Mouse (Mus musculus) left cerebral cortex, postnatal 10 days (tissue): ENCODE measurements around the gene Kcnh5. TPM values are rescaled to one million over a fixed set of nuclear protein-coding genes. Genes with fewer than 3 reads are reported as not detected.
A peak's percentile ranks its signal among the peaks of the same experiment; 100 is the strongest.

Experiments
- DNase-seq, 2 experiments: peaks; one replicate each; pipeline ENCODE4 v3.0.0; 2021 to 2022; ENCODE audit warnings: low spot score in 2 of 2, mixed read lengths in 1 of 2; ENCODE audit errors: extremely low spot score in 1 of 2
- intact Hi-C: fragments of 180-260 bp; cut with DNase I; formaldehyde crosslinking; loops from one replicate; pipeline ENCODE4 v1.15.1; 2025
- total RNA-seq, 2 experiments: library from RNA; stranded (reverse); gene quantifications; 2 replicates each; pipeline ENCODE4 v1.2.3; 2021

The Kcnh5 gene
- total RNA-seq: 10 to 100 TPM; 63.0 to 73.0 TPM

GRCm38 (mm10) chr12:75176691-75177645 is at the start of gene Kcnh5:
Kcnh5 (minus strand) TSS chr12:75177332.
- DNase-seq: peak; percentile 42 to 66
- intact Hi-C loops: loop anchor here (5.0 kb wide), 2 partner anchors 210 to 845 kb away; no protein-coding TSS in a partner anchor

GRCm38 (mm10) chr12:75223966-75224365 is 46.8 kb upstream of the Kcnh5 start:
- intact Hi-C loops: no loop called here
- DNase-seq: peak in 1 of 2 experiments; percentile 18

- no peak for DNase-seq
Measured at GRCm38 (mm10) chr12:75189413-75189812, 12.3 kb upstream of the Kcnh5 start.

DNA sequence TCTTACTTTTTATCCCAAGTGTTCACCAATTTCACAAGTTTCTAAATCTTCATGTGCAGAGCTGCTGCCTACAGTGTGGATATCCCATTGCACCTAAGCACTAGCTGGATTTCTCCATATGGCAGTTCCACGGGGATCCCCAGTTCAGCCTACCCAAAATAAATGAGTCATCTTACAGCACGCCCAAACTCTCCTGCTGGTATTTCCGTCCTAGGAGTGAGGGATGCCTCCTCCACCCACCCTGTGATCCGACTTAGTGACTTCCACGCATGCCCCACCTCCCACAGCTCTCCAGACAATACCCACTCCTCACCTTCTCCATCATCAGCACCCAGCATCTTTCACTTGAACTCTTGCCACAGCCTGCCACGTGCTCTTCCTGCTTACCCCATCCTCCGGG is 5.5 kb upstream of the Kcnh5 start:
- no peak for DNase-seq
- intact Hi-C loops: no loop called here

More at GRCm38 (mm10) chr12:75189413-75189812, 12.3 kb upstream of the Kcnh5 start:
- intact Hi-C loops: no loop called here

DNA sequence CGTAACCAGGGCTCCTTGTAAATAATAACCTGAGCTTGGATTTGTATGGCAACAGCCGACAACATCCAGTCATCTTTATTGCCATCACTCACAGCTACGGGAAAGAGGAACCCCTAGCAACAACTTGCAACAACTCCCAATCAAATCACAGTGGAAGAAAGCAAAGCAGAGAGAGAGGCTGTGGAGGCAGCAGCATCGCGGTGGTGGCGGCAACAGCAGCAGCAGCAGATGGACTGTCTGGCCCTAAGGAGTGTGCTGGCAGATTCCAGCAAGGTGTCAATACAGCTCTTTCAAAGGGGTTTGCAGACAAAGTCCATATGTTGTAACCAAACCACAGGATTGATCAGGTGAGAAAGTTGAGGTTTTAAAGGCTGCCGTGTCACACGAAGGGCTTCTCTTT is 2.4 kb upstream of the Kcnh5 start:
- peak in 1 of 2 experiments; percentile 29 for DNase-seq
- intact Hi-C loops: loop anchor here (5.0 kb wide), 2 partner anchors 208 to 847 kb away; no protein-coding TSS in a partner anchor

DNA sequence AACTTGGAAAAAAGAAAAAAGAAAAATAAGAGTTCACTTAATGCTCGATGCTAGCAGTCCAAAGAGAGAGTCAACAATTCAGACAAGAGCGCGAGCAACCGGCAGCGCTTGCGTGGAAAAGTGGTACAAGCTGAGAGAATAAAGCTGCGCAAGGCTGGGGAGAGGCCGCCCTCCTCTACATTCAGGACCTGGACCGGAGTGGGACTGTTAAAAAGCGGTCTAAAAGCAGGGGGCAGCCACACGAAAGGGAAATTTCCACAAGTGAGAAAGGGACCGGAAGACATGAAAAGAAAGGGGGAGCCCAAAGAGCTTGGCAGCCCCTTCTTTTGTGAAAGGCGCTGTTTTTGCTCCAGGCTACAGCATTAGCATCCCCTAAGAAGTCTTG is 506 bp upstream of the Kcnh5 start:
- no peak for DNase-seq
- intact Hi-C loops: loop anchor here (5.0 kb wide), 2 partner anchors 210 to 845 kb away; no protein-coding TSS in a partner anchor

GRCm38 (mm10) chr12:75175931-75176565 is 1.1 kb downstream of the Kcnh5 start:
- intact Hi-C loops: loop anchor here (5.0 kb wide), 2 partner anchors 211 to 844 kb away; no protein-coding TSS in a partner anchor
- DNase-seq: no peak

GRCm38 (mm10) chr12:75170970-75171369 is 6.2 kb downstream of the Kcnh5 start:
- DNase-seq: no peak
- intact Hi-C loops: no loop called here

- DNase-seq: no peak
- intact Hi-C loops: no loop called here
Measured at GRCm38 (mm10) chr12:75153076-75153568, 24.0 kb downstream of the Kcnh5 start.

- intact Hi-C loops: no loop called here
- DNase-seq: no peak
Measured at GRCm38 (mm10) chr12:75139792-75140191, 37.3 kb downstream of the Kcnh5 start.

- intact Hi-C loops: no loop called here
- DNase-seq: no peak
Measured at GRCm38 (mm10) chr12:75091921-75092320, 85.2 kb downstream of the Kcnh5 start.

DNA sequence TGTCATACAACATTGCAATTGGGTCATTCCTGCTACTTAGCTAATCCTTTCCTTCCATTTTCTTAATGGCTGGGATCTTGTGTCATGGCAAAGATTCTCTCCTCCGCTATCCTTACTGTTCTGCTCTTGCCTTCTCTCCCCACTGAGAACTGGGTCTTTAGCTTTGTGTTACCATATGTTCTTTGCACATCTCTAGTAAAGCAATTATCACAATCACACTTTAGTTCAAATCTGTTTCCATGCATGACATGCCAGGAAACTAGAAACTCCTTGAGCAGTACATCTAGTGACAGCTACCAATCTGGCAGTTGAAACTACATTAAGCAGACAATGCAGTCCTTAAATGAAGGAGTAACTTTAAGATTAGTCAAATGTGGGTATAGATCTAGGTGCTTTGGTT is 86.2 kb downstream of the Kcnh5 start:
- DNase-seq: no peak
- intact Hi-C loops: no loop called here

DNA sequence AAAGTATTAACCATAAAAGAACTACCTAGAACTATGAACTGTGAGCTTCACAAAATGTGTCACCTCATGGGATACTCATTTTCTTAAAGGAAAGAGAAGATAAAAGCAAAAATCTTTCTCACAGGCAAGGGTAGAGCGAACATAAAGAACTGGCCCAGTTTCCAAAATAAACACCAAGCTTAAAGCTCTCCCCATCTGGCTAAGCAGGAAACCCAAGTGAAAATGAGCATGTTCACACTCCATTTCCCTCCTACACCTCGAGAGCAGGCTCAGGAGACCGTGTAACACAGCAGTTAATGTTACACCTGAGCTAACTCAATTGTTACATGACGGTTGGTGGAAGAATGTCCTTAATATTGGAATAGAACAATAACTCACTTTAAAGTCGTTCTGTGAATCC is 100.0 kb downstream of the Kcnh5 start:
- intact Hi-C loops: no loop called here
- DNase-seq: no peak

- DNase-seq: no peak
- intact Hi-C loops: no loop called here
Measured at GRCm38 (mm10) chr12:75071043-75071442, 106.1 kb downstream of the Kcnh5 start.

- intact Hi-C loops: no loop called here
- DNase-seq: no peak
Measured at GRCm38 (mm10) chr12:75062571-75062970, 114.6 kb downstream of the Kcnh5 start.

DNA sequence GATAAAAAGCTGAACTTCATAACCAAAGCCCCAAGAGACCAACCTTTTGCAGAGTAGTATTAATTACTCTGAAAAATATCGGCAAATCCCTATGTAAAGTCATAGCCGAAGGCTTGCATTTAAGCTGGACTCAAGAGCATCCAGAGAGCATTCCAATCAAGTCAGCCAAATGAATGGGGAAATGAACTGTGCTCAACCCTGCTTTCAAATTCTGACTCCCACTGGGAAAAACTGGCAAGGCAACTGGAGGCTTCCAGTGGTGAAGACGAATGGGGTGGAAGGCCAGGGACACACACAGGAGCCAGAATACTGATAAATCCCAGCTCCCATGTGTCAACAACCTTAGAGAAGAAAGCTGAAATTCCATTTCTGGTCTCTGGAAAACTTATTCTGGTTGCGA is 115.4 kb downstream of the Kcnh5 start:
- DNase-seq: no peak
- intact Hi-C loops: no loop called here

DNA sequence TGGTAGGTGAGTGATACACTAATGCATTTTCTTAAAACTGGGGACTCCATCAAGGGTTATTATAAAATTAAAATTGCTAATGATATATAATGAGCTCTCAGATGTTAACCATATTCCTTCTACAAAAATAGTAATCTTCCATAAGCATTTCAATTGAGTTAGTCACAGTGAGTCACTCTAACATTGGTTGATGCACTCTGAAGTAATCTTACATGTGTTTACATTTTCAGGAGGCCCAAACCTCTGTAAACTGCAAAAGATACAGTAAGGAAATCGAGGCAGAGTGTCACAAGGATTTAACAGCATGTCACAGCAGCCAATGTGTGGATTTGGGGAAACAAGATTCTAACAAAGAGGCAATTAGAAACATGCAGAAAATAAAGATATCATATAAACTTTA is 123.4 kb downstream of the Kcnh5 start:
- intact Hi-C loops: no loop called here
- DNase-seq: no peak

DNA sequence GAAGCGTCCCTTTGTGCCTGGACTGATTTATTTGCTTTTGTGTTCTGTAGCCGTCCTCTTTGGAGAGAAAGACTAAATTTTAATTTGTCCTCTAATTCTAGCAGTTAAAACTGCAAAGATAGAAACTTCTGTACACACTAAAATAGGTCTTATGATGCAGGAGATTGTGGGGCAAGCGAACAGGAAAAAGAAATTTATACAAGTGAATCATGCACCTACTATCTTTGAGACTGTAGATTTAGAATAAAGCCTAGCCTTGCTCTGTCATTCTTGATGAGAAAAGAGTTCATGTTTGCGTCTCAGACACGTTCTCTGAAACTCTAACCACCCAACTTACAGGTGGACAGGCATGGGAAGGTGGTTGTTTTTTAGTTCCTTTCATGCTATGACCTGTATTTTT is 140.4 kb downstream of the Kcnh5 start:
- DNase-seq: no peak
- intact Hi-C loops: no loop called here

DNA sequence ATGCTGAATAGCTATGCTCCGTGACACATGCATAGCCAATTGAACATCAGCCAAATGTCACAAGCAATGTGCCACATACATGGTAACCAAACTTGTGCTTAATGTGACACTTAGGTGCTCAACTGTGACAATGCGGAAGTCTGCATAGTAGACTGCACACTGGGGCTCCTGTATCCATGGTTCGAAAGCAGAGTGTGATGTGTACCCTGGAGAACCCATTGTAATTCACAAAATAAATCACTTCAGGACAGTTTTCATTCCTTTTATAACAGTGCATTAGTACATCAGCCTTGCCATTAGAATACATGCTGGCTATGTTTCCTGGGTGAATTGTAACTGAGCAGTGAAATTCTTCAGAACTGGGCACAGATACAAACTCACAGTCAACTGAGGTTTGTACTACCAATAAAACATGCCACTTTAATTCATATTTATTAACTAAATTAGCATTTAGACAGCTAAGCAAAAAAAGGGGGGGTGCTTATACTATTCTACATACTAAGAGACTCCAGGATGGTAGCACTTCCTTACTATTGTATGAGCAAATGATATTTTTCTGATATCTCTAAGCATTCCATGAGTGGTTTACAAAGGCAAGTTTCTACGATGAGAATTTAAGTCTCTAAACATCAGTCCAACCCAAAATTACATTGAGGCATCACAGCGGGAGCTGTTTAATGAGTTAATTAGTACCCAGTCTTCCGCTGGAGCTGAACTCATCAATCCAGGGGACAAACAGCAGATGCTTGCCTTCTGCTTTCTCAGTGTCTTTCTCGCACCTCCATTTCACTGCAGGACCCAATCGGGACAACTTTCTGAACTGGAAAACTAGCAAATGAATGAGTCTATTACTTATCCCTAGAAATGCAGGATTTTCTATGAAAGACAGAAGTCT is 144.9 kb downstream of the Kcnh5 start:
- intact Hi-C loops: no loop called here
- DNase-seq: no peak
